Mouse (Mus musculus) thymus, adult 2 months (tissue): ENCODE data around the gene Sema4b.

Source experiments
- CTCF ChIP-seq: fragments of 200-500 bp; IDR thresholded peaks from 2 replicates; pipeline ENCODE4 v1.5.1; 2012; ENCODE audit warnings: mild to moderate bottlenecking, control low read depth, low read length, moderate library complexity, borderline replicate concordance; ENCODE audit not compliant: control insufficient read depth, poor library complexity, insufficient read depth; ENCODE audit errors: extremely low read depth
- POLR2A ChIP-seq: fragments of 200-500 bp; IDR thresholded peaks from 2 replicates; pipeline ENCODE4 v1.6.1; 2012; ENCODE audit warnings: mild to moderate bottlenecking, low read length, control low read depth, moderate library complexity; ENCODE audit not compliant: control insufficient read depth, poor library complexity, insufficient read depth; ENCODE audit errors: extremely low read depth

- no peak for TF ChIP-seq POLR2A
- TF ChIP-seq CTCF: no peak
Observed at GRCm38 (mm10) chr7:80183466-80183865, 3.2 kb upstream of the Sema4b start.
